Mouse (Mus musculus): Measurements from ENCODE around the gene Myo3a.

Myo3a gene

DNA sequence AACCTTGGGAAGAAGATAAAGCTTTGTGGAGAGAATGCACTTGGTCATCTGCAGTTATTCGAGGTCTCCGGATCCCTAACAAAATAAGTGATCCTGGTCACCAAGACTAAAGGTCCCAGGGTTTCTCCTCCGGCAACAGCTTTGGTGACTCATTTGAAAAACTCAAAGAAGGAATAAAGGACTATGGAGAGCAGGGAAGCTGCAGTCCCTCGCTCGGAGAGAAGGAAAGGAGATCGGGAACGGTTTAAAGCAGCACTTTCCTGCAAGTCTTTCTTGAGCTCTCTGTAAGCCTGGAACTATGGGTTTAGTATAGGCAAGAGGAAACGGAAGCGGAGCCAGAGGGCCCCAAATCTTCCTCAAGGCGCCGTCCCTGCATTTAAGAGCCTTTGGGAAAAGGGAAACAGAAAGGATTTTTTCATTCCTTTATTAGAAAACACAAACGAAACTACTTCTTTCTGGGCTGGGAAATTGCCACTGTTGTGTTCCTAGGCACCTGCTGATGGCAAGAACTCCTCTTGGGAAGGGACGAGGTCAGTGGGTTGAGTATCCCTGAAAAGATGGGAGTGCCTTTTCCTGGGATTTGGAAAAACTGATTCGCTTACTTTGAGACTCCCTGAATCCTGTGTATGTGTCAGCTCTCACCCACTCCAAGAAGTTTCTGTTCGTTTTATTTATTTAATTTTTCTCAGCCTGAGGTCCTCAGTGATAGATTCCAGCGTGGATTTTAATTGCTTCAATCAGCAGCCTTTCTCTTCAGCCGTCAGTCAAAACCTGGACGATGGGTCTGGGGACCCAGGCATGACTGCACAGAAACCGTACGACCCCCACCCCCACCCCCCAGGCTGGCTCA lies 393.9 kb downstream of the Myo3a start:
- DNase-seq (ENCODE audit: low spot score in 2 of 2) = no peak

DNA sequence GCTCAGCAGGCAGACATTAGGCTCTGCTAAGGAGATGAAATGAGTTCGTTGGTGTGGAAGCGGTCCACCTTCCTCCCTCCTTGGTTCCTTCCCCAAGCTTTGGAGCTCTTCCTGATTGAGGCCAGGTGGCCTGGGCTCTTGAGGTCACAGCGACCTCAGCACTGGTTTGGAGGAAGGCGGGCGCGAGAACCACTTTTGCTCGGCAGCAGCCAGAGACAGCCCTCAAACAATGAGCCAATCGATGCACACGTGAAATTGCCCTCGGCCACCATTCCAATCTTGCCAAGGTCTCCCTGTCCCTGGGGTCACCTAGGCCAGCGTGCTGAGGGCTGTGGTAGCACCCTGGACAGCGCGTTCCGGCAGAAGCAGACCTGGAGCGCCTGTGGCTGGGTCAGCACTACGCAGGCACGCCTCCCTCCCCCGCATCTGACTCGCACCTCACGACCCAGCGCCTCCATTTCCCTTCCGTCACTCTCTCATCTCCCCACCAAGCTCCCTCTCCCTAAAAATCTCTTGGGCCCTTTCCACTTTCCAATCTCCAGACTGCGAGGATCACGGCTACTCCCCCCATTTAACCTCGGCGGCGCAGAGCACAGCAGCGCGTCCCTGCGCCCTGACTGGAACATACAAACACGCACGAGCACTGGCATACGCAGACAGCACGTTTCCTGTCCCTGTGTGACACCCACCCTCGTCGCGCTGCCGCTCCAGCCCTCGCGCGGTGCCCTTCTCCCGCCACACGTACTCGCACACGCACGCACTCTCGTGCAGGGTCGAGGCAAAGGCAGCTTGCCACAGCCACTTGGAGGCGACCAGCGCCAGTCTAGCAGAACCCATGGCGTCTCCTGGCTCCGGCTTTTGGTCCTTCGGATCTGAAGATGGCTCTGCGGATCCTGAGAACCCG lies 394.8 kb downstream of the Myo3a start, which contains the start of gene Gad2:
Gene Gad2 (plus strand): TSS at position 378 of the 904 bp plus-strand sequence.
- DNase-seq (ENCODE audit: low spot score in 2 of 2) = no peak

DNA sequence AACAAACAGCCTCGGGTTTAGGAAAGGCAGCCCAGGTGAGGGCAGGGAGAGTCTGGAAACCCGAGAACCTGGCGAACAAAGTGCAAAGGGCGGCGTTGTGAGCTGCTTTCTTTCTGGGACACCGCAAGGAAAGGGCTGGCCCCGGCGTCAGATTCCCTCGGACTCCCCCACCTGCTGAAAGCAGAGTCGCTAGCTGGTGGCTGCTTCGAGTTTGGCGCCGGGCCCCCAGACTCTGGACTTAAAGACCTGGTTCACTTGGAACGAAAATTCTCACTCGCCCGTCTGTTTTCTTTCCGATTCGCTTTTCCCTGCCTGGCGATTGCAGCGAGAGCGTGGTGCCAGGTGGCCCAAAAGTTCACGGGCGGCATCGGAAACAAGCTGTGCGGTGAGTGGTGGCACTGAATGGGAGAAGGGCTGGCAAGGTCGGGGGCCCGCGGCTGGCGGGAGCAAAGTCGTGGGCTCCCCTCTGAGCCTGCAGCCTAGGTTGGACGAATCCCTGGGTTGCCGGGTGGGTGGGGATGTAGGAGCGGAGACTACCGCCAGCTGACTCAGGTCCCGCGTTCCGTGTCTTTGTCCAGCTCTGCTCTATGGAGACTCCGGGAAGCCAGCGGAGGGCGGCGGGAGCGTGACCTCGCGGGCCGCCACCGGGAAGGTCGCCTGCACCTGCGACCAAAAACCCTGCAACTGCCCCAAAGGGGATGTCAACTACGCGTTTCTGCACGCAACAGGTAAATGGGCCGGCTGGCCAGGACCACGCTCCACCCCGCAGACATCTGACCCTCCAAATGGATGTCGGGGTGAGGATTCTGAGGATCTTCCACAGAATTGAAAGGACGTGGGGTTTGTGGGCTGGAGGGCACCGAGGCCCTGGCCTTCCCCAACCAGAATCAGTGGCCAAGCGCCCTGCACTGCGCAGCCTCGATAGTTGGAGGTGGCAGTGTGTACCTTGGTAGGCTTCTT lies 396.1 kb downstream of the Myo3a start:
- no peak for DNase-seq (ENCODE audit: low spot score in 2 of 2)

DNA sequence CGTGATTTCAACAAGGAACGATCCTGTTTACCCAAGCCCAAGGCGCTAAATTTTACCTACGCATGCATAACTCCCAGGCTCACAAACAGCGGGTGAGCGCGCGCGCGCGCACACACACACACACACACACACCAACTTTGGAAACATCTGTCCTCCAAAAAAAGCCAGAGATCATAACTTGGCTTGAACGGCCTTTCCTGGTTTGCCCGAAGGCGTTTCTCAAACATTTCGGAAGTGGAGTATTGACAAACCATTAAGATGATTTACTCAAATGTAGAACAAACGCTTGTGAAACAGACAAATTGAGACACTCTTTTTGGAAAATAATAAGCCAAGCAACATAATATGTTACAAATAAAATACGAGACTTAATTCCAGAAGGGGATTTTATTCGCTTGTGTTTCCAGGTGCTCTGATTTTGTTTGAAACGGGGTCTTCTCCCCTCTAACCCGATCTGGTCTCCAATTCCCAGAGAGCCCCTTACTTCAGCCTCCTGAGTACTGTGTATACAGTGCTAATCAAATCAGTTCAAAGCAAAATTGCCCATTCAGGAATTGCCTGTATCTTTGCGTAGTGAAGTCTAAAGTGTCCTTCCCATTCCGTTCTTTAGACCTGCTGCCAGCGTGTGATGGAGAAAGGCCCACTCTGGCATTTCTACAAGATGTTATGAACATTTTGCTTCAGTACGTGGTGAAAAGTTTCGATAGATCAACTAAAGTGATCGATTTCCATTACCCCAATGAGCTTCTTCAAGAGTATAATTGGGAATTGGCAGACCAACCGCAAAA lies 397.1 kb downstream of the Myo3a start:
- no peak for DNase-seq (ENCODE audit: low spot score in 2 of 2)

DNA sequence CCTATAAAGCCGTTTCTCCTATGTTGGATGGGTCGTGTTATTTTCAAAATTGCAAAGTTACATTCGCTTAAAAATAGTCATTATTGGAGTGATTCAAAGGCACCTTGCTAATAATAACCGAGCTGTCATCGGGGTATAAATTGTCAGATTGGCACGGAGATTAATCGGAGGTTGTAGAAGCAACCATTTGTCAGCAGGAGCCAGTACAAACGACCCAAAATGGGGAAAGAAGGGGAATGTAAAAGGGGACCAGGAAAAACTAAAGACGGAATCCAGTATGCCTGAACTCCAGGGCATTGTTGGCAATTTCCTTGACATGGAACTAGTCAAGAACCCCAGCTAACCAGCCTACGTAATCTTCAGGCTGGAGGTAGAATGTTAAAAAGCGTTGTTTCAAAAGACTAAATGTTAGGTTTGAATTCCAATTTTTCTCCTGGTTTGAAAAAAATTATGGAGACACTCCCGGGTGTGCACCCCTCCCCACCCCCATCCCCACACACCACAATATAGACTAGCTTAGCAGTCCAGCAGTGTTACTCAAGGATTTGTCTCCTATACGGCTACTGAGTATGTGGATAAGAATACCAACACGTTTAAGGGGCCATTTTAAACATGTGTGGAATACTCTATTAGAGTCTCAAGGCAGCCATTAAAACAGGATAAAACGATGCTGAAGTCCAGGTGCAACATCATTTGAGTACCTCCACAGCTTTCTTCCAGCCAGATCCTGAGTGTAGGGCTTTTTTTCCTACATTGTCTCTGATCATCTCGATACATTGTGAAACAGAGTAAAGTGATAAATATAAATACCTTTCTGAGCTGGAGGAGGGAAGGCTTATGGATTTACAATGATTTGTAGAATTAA lies 398.0 kb downstream of the Myo3a start:
- no peak for DNase-seq (ENCODE audit: low spot score in 2 of 2)

DNA sequence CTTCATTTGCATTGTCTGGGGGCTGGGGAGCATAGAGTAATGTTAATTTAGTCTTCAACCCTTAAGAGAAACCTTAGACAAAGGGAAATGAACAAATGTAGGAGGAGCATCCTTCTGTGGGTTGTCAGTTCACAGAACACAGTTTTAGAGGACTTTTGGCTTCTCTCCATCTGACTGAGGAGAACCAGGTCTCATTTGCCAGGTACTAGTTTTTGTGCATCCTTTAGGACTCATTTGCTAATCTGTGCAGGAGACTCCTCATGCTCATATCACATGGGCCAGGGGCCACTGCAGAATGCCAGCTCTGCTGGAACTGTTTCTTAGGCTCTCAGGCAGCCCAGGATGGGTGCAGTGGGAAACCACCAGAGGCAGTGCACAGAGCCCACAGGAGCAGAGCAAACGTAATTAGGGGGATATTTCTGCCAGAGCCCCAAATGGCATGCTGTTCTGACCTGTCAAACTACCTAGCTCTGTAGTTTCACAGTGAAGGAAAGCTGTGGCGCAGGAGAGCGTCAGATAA lies 399.9 kb downstream of the Myo3a start:
- no peak for DNase-seq (ENCODE audit: low spot score in 2 of 2)

DNA sequence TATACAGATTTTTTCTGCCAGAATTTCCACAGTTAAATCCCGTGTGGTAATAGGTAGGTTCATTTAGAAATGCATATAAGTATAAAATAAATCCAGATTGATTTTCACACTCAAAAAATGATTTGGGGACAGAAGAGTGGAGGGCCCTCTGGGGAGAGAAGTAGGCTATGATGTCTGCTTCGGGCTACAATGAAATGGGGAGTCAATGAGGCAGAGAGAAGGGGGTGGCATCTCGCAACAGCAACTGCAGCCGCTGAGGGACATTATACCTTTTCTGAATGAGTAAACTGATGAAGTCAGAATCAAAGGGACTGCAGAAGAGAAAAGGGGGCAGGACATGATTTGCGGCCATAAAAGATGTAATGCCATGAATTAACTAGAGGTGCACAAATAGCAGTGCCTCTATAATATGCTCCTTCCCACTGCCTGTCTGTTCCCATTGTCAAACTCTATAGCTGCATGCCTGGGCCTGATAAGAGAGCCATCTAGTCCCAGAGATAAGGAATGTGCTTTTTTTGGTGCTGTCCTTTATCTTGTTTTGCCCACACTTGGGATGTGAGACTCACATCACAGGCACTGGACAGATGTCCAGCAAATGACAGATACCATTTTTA lies 400.6 kb downstream of the Myo3a start:
- no peak for DNase-seq (ENCODE audit: low spot score in 2 of 2)

DNA sequence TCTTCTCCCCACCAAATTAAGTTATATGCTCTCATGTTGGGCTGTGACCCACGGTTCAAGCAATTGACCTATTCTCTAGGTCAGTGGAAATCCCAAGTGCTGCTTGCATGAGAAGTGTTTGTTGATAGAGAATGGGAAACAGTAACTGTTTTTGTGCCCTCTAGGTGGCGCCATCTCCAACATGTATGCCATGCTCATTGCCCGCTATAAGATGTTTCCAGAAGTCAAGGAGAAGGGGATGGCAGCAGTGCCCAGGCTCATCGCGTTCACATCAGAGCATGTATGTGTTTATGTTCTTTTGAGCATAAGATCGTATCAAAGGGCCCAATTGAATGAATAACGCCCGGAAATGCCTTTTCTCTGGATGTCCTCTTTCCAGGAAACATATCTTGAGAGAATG lies 407.5 kb downstream of the Myo3a start:
- peak in 1 of 2 experiments; percentile 32 for DNase-seq (ENCODE audit: low spot score in 2 of 2)

DNA sequence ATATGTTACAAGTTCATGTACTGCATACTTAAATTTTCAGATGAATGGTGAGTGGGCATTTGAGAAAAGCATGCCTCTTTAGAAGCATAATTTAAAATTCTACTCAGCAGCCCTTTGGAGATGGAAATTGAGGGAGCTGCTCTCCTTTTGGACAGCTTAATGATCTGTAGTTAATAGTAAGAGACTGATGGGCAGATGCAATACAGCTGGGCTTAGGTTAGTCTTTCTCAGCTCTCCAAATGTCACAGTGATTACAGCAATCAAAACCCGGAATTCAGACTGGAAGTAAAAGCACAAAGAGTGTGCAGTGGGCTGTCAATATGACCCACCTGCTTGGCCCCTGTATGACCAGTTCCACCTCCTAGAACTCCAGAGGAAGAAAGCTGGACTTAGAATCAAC lies 418.8 kb downstream of the Myo3a start:
- no peak for DNase-seq (ENCODE audit: low spot score in 2 of 2)

DNA sequence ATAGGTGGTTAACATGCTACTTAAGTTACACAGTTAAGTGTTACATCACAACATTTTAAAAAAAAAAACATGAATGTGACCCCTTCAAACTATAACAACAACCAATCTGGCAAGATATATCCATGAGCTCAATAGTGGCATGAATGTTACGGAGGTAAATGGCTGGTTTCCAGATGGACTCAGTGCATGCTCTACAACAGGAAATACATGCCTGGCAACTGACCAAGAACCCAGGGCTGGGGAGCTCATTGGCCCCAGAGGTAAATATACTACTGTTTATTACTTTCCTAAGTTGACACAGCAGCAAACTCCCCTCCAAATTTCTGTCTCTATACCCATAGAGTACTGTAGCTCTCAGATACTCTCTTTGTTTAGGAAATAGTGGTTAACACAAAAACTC lies 421.1 kb downstream of the Myo3a start:
- no peak for DNase-seq (ENCODE audit: low spot score in 2 of 2)

DNA sequence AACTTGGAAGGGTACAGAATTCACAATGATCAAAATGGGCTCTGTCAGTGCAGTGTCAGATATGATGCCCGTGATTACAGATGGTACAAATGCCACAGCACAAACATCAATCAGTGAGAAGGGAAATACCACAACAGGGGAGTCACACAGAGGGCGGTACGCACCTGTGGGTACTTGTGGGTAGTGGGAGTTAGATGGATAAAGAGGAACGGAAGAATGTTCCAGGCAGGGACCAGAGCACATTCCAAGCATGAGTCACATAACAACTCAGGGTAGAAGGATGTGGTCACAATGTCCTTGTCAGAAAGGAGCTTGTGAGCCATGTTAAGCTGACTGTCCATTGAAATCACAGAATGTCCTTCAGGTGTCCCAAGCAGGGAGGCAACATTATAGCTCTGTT lies 424.5 kb downstream of the Myo3a start:
- DNase-seq (ENCODE audit: low spot score in 2 of 2) = no peak

DNA sequence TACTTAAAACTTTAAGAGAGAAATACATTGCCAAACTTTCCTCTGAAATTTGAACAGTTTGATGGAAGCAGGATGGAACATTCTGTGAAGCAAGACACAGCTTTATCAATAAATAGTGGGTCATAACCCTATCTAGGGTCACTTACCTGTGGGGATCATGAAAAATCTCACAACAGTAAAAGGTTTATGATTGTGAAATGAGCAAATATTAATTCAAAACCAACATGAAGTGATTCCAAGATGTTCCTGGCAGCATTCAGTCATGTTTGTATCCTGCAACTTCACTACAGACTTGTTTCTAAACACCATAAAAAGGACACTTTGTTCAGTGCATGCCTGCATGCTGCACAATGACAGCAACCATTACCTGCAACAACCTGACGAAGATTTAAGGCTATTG lies 436.4 kb downstream of the Myo3a start:
- DNase-seq (ENCODE audit: low spot score in 2 of 2) = no peak
